Mouse (Mus musculus): Measurements from ENCODE around the gene Oma1.

Gene Oma1

DNA sequence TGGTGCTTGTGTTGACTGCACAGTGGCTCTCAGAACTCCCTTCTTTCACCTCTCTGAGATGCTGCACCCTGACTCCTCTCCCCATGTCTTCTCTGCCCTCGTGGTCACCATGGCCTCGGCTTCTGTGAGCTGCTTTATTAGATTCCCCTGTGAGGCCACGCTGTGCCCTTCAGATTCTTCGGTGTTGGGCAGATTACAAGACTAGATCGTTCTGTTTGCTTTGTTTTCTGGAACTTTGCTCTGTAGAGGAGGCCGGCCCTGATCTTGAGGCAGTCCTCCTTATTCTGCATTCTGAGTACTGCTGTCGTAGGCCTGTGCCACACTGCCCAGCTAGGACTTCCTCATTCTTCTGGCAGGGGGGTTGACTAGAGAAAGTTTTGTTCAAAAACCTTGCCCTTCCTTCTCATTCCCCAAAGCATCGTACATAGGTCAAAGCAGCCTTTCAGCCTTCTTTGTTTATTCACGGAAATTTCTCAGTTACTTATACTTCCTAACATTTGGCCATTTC, 45.4 kb downstream of the Oma1 start:
- no peak for DNase-seq (ENCODE audit: low spot score)

DNA sequence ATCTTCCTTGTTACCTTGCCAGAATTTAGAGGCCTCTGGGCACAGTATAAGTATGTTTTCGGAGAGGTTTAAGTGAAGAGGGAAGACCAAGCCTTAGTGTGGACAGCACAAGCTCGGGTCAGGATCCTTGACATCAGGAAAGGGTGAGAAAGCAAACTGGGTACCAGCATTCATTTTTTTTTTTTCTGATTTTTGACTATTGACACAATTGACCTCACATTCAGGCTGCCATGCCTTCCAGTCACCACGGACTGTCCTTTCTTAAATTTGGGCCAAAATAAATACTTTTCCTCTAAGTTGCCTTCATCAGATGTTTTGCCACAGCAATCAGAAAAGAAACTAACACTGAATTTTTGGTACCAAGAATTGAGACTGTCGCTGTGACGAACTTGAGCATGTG, 68.6 kb downstream of the Oma1 start:
- no peak for DNase-seq (ENCODE audit: low spot score)

DNA sequence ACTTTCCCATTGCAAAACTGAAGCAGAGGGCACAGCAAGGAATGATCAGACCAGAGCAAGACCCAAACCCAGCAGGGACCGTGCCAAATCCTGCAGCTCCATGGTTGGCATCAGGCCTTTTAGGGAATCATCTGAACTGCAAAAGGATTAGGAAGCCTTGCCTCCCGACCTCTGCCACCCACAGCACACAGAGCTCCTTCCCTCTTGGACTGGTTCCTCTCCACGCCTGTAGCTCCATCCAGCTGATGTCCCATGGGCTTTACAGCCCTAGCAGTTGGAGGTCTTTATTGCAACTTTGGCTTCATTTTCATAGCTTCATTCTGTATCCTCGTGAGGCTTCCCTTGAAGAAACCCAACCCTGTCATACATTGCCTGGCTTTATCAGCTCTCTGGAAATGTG, 71.4 kb downstream of the Oma1 start:
- DNase-seq (ENCODE audit: low spot score) = no peak

DNA sequence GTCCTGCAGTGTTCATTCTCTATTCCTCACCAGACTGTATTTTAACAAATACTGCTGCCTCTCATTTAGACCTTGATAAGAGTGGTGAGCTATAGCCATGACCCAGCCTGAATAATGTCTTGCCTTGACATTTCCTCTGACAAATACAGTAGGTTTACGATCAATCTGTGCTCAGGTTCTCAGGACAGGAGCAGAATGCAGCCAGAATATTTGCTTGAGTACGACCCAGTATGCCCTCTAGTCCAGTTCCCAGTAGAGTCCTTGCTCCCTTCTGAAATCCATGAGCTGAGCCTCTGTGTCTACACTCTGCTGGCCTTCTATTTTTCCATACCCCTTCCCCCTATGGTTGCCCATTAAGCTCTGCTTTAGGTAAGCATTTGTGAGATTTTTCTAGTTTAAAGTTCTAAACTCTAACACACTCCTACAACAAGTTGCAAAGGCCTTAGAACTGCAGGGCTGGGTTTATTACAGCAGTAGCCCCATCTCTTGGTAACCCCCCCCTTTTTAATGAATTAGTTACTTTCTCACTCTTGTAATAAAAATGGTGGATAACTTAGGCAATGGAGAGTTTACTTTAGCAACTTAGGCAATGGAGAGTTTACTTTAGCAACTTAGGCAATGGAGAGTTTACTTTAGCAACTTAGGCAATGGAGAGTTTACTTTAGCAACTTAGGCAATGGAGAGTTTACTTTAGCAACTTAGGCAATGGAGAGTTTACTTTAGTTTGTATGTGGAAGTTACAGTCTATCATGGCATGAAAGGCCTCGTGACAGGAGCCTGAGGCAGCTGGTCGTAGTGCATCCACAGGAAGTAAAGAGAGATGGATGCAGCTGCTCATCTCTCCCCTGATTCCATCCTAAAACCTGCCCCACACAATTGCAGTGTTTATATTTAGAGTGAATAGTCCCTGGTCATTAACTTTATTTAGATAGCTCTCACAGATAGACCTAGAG, 72.5 kb downstream of the Oma1 start:
- DNase-seq (ENCODE audit: low spot score) = no peak

DNA sequence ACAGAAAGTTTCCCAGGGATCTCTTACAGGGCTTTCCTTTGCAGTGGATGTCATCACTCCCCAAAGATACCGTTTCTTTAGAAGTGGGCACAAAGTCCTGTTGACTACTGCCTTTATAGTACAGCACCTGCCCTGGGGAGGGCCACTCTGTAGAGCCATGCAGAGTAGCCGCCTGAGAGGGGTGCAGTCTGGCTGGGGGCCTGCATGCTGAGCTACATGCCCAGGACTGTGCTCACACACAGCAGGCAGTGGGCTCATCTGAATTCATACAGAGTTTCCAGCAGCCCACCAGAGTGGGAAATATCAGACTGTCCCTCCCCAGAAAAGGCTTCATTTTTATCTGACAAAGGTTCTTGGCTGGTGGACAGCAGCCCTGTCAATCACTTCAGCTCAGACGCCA, 73.7 kb downstream of the Oma1 start:
- DNase-seq (ENCODE audit: low spot score) = no peak

DNA sequence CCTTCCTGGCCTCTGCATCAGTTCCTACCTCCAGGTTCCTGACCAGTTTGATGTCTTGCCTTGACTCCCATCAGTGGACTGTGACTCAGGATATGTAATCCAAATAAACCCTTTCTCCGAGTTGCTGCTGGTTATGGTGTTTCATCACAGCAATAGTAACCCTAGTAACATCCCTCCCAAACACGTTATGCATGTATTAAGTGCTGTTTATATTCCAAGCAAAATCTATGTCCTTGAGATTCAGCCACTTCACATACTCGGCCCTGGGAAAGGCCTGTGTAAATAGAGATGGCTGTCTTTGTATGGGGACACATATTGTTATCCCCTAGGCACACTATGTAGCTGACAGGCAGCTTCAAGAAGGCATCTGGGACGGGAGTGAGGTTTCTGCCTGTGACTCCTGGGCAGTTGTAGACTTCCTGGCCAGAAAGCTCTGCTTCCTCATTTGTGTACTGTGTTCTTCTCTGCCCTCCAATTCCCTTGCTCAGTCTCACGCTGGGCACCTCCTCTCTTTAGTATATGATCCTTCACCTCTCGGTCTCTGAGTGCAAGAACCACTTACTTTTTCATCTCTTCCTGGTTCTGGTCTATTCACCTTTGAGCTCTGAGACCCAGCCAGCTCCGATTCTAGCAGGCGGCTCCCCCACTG, 75.0 kb downstream of the Oma1 start:
- DNase-seq (ENCODE audit: low spot score) = no peak

DNA sequence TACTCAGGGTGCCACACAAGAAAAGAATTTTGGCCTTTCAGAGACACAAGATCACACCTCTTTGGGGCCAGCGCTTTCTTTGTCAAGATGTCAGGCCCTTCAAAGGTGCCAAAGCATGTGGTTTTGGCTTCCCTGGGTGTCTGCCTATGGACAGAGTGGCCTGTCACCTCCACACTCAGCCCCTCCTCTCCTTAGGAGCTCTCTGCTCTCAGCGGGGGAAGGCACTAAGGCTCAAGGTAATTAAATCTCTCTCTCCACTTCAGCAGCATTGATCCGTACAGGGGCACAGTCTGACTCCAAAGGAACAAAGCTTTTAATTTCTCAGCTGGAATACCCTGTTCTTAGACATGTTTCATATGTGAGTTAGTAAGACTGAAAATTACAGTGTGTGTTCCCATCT, 76.0 kb downstream of the Oma1 start:
- DNase-seq (ENCODE audit: low spot score) = no peak

DNA sequence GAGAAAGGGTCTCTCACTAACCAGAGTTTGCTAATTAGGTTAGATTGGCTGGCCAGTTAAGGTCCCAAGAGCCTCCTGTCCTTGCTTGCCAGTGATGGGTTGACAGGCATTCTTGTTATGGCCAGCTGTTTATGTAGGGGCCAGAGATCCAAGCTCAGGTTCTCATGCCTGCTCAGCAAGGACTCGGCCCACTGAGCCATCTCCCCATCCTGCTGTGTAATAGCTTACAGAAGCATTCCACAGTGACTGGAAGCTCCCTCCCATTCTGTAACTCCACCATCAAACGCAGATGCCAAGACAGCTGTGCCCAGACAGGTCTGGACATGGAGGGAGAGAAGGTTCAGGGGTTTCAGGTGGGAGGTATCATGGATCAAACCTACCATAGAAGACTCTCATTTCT, 76.9 kb downstream of the Oma1 start:
- DNase-seq (ENCODE audit: low spot score) = no peak

DNA sequence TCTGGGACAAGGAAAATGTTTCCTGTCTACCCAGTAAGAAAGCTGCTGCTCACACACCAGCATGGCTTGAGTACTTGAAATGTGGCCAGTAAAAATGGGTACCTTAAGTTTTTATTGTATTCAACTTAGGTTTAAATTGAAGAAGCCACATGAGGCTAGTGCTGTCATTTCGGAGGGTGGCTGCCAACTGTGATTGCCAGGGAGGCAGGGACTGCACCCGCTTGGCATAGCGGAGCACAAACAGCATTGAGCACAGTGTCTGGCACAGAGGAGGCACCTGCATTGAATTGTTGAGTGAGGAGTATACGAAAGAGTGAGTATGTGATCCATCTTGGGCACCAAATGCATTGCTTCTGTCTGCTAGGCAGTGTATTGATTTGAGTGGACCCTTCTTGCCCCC, 81.5 kb downstream of the Oma1 start:
- no peak for DNase-seq (ENCODE audit: low spot score)

DNA sequence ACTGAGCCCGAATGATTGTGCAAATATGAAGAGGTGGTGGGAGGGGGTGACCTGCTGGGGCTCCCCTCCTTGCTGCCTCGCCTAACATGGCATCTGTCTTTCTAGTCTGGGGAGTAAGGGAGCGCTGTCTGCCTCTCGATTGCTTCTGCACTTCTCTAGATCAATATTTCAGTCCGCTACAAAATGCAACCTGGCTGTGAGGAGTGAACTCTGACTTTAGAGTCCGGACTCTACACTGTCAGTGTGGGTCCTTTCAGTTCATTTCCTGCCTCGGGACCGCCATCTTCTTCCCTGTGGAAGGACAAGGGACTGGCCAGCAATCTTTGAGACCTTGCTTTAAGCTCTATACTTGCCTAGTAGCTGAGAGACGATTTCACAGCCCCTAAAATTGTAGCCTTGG, 82.3 kb downstream of the Oma1 start:
- no peak for DNase-seq (ENCODE audit: low spot score)

DNA sequence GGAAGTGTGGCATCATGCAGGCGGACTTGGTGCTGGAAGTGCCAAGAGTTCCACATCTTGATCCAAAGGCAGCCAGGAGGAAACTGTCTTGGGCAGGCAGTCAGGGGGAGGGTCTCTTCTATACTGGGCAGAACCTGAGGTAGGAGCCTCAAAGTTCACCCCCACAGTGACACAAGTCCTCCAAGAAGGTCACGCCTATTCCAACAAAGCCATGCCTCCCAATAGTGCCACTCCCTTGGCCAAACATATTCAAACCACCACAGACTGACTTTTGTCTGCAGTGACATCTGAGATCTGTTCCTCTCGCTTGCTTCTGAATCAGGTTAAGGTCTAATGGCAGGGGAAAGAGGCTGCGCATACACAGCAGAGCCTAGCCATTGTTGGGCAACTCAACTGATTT, 83.3 kb downstream of the Oma1 start:
- no peak for DNase-seq (ENCODE audit: low spot score)

DNA sequence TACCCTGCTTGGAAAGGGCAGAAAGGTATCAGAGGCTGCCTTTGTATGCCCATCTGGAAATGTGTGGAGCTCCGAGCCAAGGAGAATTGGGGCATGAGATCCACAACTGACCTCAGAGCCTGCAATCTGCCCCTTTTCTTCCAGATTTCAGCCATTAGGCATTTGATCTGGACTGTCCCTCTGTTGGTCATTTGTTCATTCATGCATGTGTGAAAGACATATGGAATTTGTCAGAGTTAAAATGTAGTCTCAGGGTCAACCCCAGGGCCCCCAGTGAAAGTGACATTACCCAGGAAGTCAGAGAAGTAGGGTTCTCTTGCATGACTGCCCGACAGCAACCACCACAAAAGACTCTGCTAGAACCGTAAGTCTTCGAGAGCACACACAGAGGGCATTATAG, 89.0 kb downstream of the Oma1 start:
- no peak for DNase-seq (ENCODE audit: low spot score)

DNA sequence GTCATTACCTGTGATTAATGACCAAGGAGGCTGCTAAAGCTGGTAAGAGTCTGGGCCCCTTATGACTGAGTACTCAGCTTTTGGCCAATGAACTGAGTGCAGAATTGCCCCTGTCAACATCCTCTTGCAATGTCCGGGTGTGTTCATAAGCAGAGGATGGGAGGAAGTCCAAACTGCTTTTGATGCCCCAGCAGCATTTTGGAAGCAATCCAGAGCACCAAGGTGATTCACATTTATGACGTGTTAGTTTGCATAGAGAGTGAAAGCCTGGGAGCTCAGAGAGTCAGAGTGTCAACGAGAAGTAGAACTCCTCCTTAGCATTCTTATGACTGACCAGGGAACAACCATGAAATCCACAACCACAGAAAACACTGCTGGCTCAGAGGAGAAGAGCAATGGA, 91.7 kb downstream of the Oma1 start:
- DNase-seq (ENCODE audit: low spot score) = no peak

DNA sequence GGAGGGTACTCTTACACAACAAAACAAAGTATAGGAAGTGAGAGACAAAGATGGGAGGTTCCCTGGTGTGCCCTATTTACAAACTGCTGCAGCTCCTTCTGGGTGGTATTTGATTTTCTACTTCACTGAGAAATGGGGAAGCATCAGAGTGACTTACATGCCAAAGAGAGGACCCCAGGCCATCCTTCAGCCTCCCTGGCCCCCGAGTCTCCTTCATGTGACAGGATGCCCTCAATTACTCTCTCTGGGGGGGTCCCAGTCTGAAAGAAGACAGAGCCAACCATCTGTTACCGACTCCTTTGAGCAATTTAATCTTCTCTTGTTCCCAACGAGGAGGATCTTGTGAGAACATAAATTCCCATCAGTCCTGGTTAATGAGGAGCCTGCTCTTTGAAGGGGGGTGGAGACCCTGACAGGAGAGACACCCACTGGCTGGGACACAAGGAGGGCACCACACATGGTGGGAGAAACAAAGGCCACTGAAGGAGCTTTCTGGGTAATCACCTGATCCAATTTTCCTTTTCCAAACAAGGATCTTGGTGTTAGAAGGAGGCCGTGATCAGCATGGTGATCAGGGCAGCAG, 96.7 kb downstream of the Oma1 start:
- DNase-seq (ENCODE audit: low spot score) = no peak

Measured in urinary bladder, postnatal 10 days (tissue).